ENCODE assay signal across 9 mouse cellular contexts in the genomic region with DNA sequence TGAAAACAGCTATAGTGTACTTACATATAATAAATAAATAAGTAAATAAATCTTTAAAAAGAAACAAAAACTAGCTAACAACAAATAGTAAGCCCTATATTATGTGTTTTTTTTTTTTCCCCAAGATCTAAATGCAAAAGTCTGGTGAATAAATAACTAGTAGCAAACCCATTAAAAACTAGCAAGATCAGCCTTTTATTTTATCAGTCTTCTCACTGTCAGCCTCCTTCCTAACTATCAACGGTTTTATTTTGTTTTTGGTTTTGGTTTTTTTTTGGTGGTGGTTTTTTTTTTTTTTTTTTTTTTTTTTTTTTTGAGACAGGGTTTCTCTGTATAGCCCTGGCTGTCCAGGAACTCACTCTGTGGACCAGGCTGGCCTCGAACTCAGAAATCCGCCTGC. TPM values are rescaled to one million over a fixed set of nuclear protein-coding genes. Genes with fewer than 3 reads are reported as not detected.
"Had no signal": no experiment of that assay in that cellular context is flagged by ENCODE, and none has a peak within 500 bp of the region (broad histone marks: within the 10 kb centered on the region; RNA-seq: fewer than 3 reads in every experiment).

No protein-coding gene starts in this region.

RNA-seq across cellular contexts. Expression of gene Gm20671, which starts 22.7 kb away (rescaled TPM):
- polyA plus RNA-seq: neural tube, embryonic 13.5 days; neural tube, embryonic 14.5 days; neural tube, embryonic 15.5 days; stomach, embryonic 14.5 days; stomach, embryonic 15.5 days; stomach, embryonic 16.5 days; stomach, postnatal 0 days; thymus, postnatal 0 days; urinary bladder, adult 2 months had no signal
